Mouse (Mus musculus) hematopoietic stem cell, adult 5-6 weeks (primary cell): ENCODE results near the gene Gm4631. TPM values are rescaled to one million over a fixed set of nuclear protein-coding genes. Genes with fewer than 3 reads are reported as not detected.
"Not testable (repeated sequence)": the region's sequence is repeated elsewhere in the genome, so short reads cannot be mapped to it uniquely, and the experiment has no call there.

ENCODE experiments used
- ATAC-seq, 2 experiments: fragments of 125-278 bp in 1 of 2; replicated peaks in 1 of 2; 2 replicates each; pipeline ENCODE4 v1.8.0; 2016 to 2017; ENCODE audit warnings: inconsistent platforms in 2 of 2, mild to moderate bottlenecking in 2 of 2, moderate number of reproducible peaks in 2 of 2, low read depth in 1 of 2, moderate TSS enrichment in 1 of 2; ENCODE audit not compliant: low FRiP score in 2 of 2, poor library complexity in 2 of 2, severe bottlenecking in 2 of 2, insufficient read depth in 1 of 2, low TSS enrichment in 1 of 2
- total RNA-seq: library from RNA; stranded (forward); fragments of 172-1452, 232-1000 nt; gene quantifications from 2 replicates; pipeline ENCODE4 v1.2.3, GENCODE M21; 2017

Gm4631 gene
- 20.5 and 29.8 TPM in 2 replicates for total RNA-seq

- not testable (repeated sequence) for ATAC-seq
Measured at GRCm38 (mm10) chr2:175338097-175338496, at the start of gene Gm4631. Gm4631 (minus strand) TSS chr2:175338197.

GRCm38 (mm10) chr2:175372136-175372535 is 34.1 kb upstream of the Gm4631 start, which contains the start of gene Zfp968:
Zfp968 (plus strand) TSS chr2:175372436.
- ATAC-seq: not testable (repeated sequence)

- not testable (repeated sequence) for ATAC-seq
Measured at GRCm38 (mm10) chr2:175274825-175275224, 63.2 kb downstream of the Gm4631 start, which contains the start of gene Gm14440. Gm14440 (plus strand) TSS chr2:175275125.

Other genes starting within 250 kb of the Gm4631 start
- 12.6 and 15.7 TPM in 2 replicates for gene Gm14399, start 196.2 kb downstream of the Gm4631 start, total RNA-seq
- gene Gm14443, start 162.3 kb downstream of the Gm4631 start, total RNA-seq: 0.89 and 1.9 TPM in 2 replicates
- 19.8 and 22.5 TPM in 2 replicates for gene Gm14391, start 131.3 kb downstream of the Gm4631 start, total RNA-seq
- 6.4 TPM in 1 of 2 replicates, not detected in the other for gene Gm14440, start 63.1 kb downstream of the Gm4631 start, total RNA-seq
- 4.0 and 20.6 TPM in 2 replicates for gene Zfp968, start 34.2 kb upstream of the Gm4631 start, total RNA-seq
- gene Gm4724, start 97.6 kb upstream of the Gm4631 start, total RNA-seq: 4.8 and 14.1 TPM in 2 replicates
- gene Zfp965, start 131.8 kb upstream of the Gm4631 start, total RNA-seq: 11.7 and 15.2 TPM in 2 replicates